Mouse (Mus musculus): ENCODE results near the gene Sigmar1. TPM values are rescaled to one million over a fixed set of nuclear protein-coding genes. Genes with fewer than 3 reads are reported as not detected.

Sigmar1 gene
- polyA plus RNA-seq, 1 experiment from 2014 or later: 75.9 TPM

- peak; percentile 97 for ATAC-seq (replicated peaks; ENCODE audit: low FRiP score)
- no peaks in the 10 kb centered on the region for H3K27me3 ChIP-seq (ENCODE audit: control insufficient read depth, insufficient read depth, low read length)
- DNase-seq (ENCODE audit: low spot score): peak; percentile 95
- peak overlapping the region; percentile 82 for H3K9ac ChIP-seq (ENCODE audit: low read length)
- under 1% methylated on average over 27 of the region's 27 CpGs for WGBS
- H3K36me3 ChIP-seq (ENCODE audit: control insufficient read depth, insufficient read depth, low read length): peaks cover 3% of the 10 kb centered on the region; the same call in 1 of the 2 replicates
- peak overlapping the region; percentile 77 for H3K4me3 ChIP-seq (ENCODE audit: low read depth, low read length)
- peak overlapping the region; percentile 14; the same call in 1 of the 2 replicates for H3K27ac ChIP-seq (ENCODE audit: low read depth, low read length)
- peak overlapping the region; percentile 93 for H3K4me2 ChIP-seq (ENCODE audit: low read depth, low read length, severe bottlenecking)
- peaks cover 6% of the 10 kb centered on the region; the same call in 1 of the 2 replicates for H3K4me1 ChIP-seq (replicated peaks; ENCODE audit: control insufficient read depth, insufficient read depth, low read length)
- H3K9me3 ChIP-seq (ENCODE audit: control insufficient read depth, low read length): peaks cover 4% of the 10 kb centered on the region; the same call in 1 of the 2 replicates
These were observed 14.8 kb downstream of the Sigmar1 start for GRCm38 (mm10) chr4:41741158-41741560.

GRCm38 (mm10) chr4:41740380-41741157, 15.4 kb downstream of the Sigmar1 start:
- under 1% methylated on average over 48 of the region's 48 CpGs for WGBS
- H3K36me3 ChIP-seq (ENCODE audit: control insufficient read depth, insufficient read depth, low read length): peaks cover 3% of the 10 kb centered on the region; the same call in 1 of the 2 replicates
- no peaks in the 10 kb centered on the region for H3K9me3 ChIP-seq (ENCODE audit: control insufficient read depth, low read length)
- H3K4me1 ChIP-seq (replicated peaks; ENCODE audit: control insufficient read depth, insufficient read depth, low read length): peaks cover 6% of the 10 kb centered on the region; the same call in 1 of the 2 replicates
- peak overlapping the region; percentile 93 for H3K4me2 ChIP-seq (ENCODE audit: low read depth, low read length, severe bottlenecking)
- ATAC-seq (replicated peaks; ENCODE audit: low FRiP score): peak; percentile 78
- peak overlapping the region; percentile 77 for H3K4me3 ChIP-seq (ENCODE audit: low read depth, low read length)
- H3K27ac ChIP-seq (ENCODE audit: low read depth, low read length): peak overlapping the region; percentile 14; the same call in 1 of the 2 replicates
- peak overlapping the region; percentile 82 for H3K9ac ChIP-seq (ENCODE audit: low read length)
- no peaks in the 10 kb centered on the region for H3K27me3 ChIP-seq (ENCODE audit: control insufficient read depth, insufficient read depth, low read length)
- DNase-seq (ENCODE audit: low spot score): no peak

- Histone ChIP-seq H3K36me3 (ENCODE audit: control insufficient read depth, insufficient read depth, low read length) (peaks cover 3% of the 10 kb centered on the region; the same call in 1 of the 2 replicates), H3K27me3 (ENCODE audit: control insufficient read depth, insufficient read depth, low read length) (no peaks in the 10 kb centered on the region), H3K4me3 (ENCODE audit: low read depth, low read length) (no peak overlapping the region), H3K9ac (ENCODE audit: low read length) (no peak overlapping the region), H3K4me1 (replicated peaks; ENCODE audit: control insufficient read depth, insufficient read depth, low read length) (peaks cover 6% of the 10 kb centered on the region; the same call in 1 of the 2 replicates), H3K27ac (ENCODE audit: low read depth, low read length) (no peak overlapping the region), H3K9me3 (ENCODE audit: control insufficient read depth, low read length) (no peaks in the 10 kb centered on the region), H3K4me2 (ENCODE audit: low read depth, low read length, severe bottlenecking) (no peak overlapping the region)
- 94% methylated on average over 13 of the region's 13 CpGs for WGBS
- ATAC-seq (replicated peaks; ENCODE audit: low FRiP score) (no peak), DNase-seq (ENCODE audit: low spot score) (peak; percentile 52)
These were observed 16.7 kb downstream of the Sigmar1 start for GRCm38 (mm10) chr4:41739260-41739659.

GRCm38 (mm10) chr4:41738256-41738603, 17.7 kb downstream of the Sigmar1 start:
- H3K4me1 ChIP-seq (replicated peaks; ENCODE audit: control insufficient read depth, insufficient read depth, low read length): peaks cover 6% of the 10 kb centered on the region; the same call in 1 of the 2 replicates
- H3K4me3 ChIP-seq (ENCODE audit: low read depth, low read length): no peak overlapping the region
- H3K9me3 ChIP-seq (ENCODE audit: control insufficient read depth, low read length): no peaks in the 10 kb centered on the region
- WGBS: 75% methylated on average over 1 of the region's 1 CpGs
- H3K4me2 ChIP-seq (ENCODE audit: low read depth, low read length, severe bottlenecking): no peak overlapping the region
- peaks cover 3% of the 10 kb centered on the region; the same call in 1 of the 2 replicates for H3K36me3 ChIP-seq (ENCODE audit: control insufficient read depth, insufficient read depth, low read length)
- peak; percentile 42 for DNase-seq (ENCODE audit: low spot score)
- H3K27ac ChIP-seq (ENCODE audit: low read depth, low read length): no peak overlapping the region
- no peak for ATAC-seq (replicated peaks; ENCODE audit: low FRiP score)
- H3K9ac ChIP-seq (ENCODE audit: low read length): no peak overlapping the region
- peaks cover 2% of the 10 kb centered on the region; the same call in 1 of the 2 replicates for H3K27me3 ChIP-seq (ENCODE audit: control insufficient read depth, insufficient read depth, low read length)

GRCm38 (mm10) chr4:41737602-41738255, 18.2 kb downstream of the Sigmar1 start:
- Histone ChIP-seq H3K4me1 (replicated peaks; ENCODE audit: control insufficient read depth, insufficient read depth, low read length) (peaks cover 6% of the 10 kb centered on the region; the same call in 1 of the 2 replicates), H3K9ac (ENCODE audit: low read length) (no peak overlapping the region), H3K4me3 (ENCODE audit: low read depth, low read length) (no peak overlapping the region), H3K36me3 (ENCODE audit: control insufficient read depth, insufficient read depth, low read length) (peaks cover 3% of the 10 kb centered on the region; the same call in 1 of the 2 replicates), H3K9me3 (ENCODE audit: control insufficient read depth, low read length) (no peaks in the 10 kb centered on the region), H3K4me2 (ENCODE audit: low read depth, low read length, severe bottlenecking) (no peak overlapping the region), H3K27me3 (ENCODE audit: control insufficient read depth, insufficient read depth, low read length) (peaks cover 5% of the 10 kb centered on the region; the same call in 1 of the 2 replicates), H3K27ac (ENCODE audit: low read depth, low read length) (no peak overlapping the region)
- ATAC-seq (replicated peaks; ENCODE audit: low FRiP score): 0 out of 2 replicates have a peak, but pooled peaks have one; percentile 60
- WGBS: 56% methylated on average over 8 of the region's 8 CpGs
- peak; percentile 79 for DNase-seq (ENCODE audit: low spot score)

- peak within 1 kb of the TSS; percentile 43 for H3K9ac ChIP-seq (ENCODE audit: low read length)
- peak within 1 kb of the TSS; percentile 34 for H3K4me3 ChIP-seq (ENCODE audit: low read depth, low read length)
- H3K4me2 ChIP-seq (ENCODE audit: low read depth, low read length, severe bottlenecking): peak within 1 kb of the TSS; percentile 67
- DNase-seq (ENCODE audit: low spot score) (peak; percentile 67), ATAC-seq (replicated peaks; ENCODE audit: low FRiP score) (no peak)
- no peaks in the 10 kb centered on the region for H3K9me3 ChIP-seq (ENCODE audit: control insufficient read depth, low read length)
- H3K36me3 ChIP-seq (ENCODE audit: control insufficient read depth, insufficient read depth, low read length): no peaks in the 10 kb centered on the region
- H3K27ac ChIP-seq (ENCODE audit: low read depth, low read length): no peak within 1 kb of the TSS
- H3K4me1 ChIP-seq (replicated peaks; ENCODE audit: control insufficient read depth, insufficient read depth, low read length): peaks cover 26% of the 10 kb centered on the region
- H3K27me3 ChIP-seq (ENCODE audit: control insufficient read depth, insufficient read depth, low read length): peaks cover 56% of the 10 kb centered on the region
- WGBS: 2% methylated on average over 50 of the region's 50 CpGs
These were observed 24.7 kb downstream of the Sigmar1 start, which contains the start of gene Arid3c for GRCm38 (mm10) chr4:41731052-41731765. Gene Arid3c, minus strand, starts transcription at chr4:41731142.

- H3K9ac ChIP-seq (ENCODE audit: low read length): peak overlapping the region; percentile 39; the same call in 1 of the 2 replicates
- DNase-seq (ENCODE audit: low spot score) (peak; percentile 82), ATAC-seq (replicated peaks; ENCODE audit: low FRiP score) (peak; percentile 36; the same call in 1 of the 2 replicates)
- no peaks in the 10 kb centered on the region for H3K36me3 ChIP-seq (ENCODE audit: control insufficient read depth, insufficient read depth, low read length)
- WGBS: 6% methylated on average over 20 of the region's 20 CpGs
- peak overlapping the region; percentile 5; the same call in 1 of the 2 replicates for H3K4me3 ChIP-seq (ENCODE audit: low read depth, low read length)
- no peaks in the 10 kb centered on the region for H3K9me3 ChIP-seq (ENCODE audit: control insufficient read depth, low read length)
- peak overlapping the region; percentile 72 for H3K27ac ChIP-seq (ENCODE audit: low read depth, low read length)
- peaks cover 60% of the 10 kb centered on the region for H3K27me3 ChIP-seq (ENCODE audit: control insufficient read depth, insufficient read depth, low read length)
- peak overlapping the region; percentile 40 for H3K4me2 ChIP-seq (ENCODE audit: low read depth, low read length, severe bottlenecking)
- H3K4me1 ChIP-seq (replicated peaks; ENCODE audit: control insufficient read depth, insufficient read depth, low read length): peaks cover 33% of the 10 kb centered on the region
These were observed 28.9 kb downstream of the Sigmar1 start for GRCm38 (mm10) chr4:41726826-41727621.

Data from forebrain, embryonic 11.5 days (tissue).